Mouse (Mus musculus) liver, embryonic 11.5 days (tissue): ENCODE data around the gene Ankrd13b. TPM values are rescaled to one million over a fixed set of nuclear protein-coding genes. Genes with fewer than 3 reads are reported as not detected.

Source experiments
- ATAC-seq: fragments of 200-750 bp; cut with Nextera tagmentation; replicated peaks from 2 replicates; pipeline ENCODE4 v1.8.0; 2017; ENCODE audit warnings: moderate number of reproducible peaks, mild to moderate bottlenecking, moderate TSS enrichment, moderate library complexity; ENCODE audit not compliant: low FRiP score
- DNase-seq: peaks from one replicate; pipeline ENCODE4 v3.0.0-alpha.2; 2017; ENCODE audit warnings: low spot score
- H3K27ac ChIP-seq: fragments of 300-500 bp; sonication (generic); 2 replicates; pipeline ENCODE4 v1.5.1; 2014; ENCODE audit warnings: mild to moderate bottlenecking, low read depth, low read length, control low read depth
- H3K27me3 ChIP-seq: fragments of 300-500 bp; sonication (generic); replicated peaks from 2 replicates; pipeline ENCODE4 v1.6.1; 2014; ENCODE audit warnings: low read length, mixed read lengths; ENCODE audit not compliant: control insufficient read depth, insufficient read depth
- H3K36me3 ChIP-seq: fragments of 300-500 bp; sonication (generic); 2 replicates; pipeline ENCODE4 v1.6.1; 2014; ENCODE audit warnings: mild to moderate bottlenecking, low read length, moderate library complexity, mixed read lengths; ENCODE audit not compliant: control insufficient read depth, insufficient read depth
- H3K4me1 ChIP-seq: fragments of 300-500 bp; sonication (generic); replicated peaks from 2 replicates; pipeline ENCODE4 v1.6.1; 2014; ENCODE audit warnings: low read length, mixed read lengths; ENCODE audit not compliant: control insufficient read depth, insufficient read depth
- H3K4me2 ChIP-seq: fragments of 300-500 bp; sonication (generic); 2 replicates; pipeline ENCODE4 v1.6.1; 2014; ENCODE audit warnings: mild to moderate bottlenecking, control low read depth, moderate library complexity
- H3K4me3 ChIP-seq: fragments of 300-500 bp; sonication (generic); 2 replicates; pipeline ENCODE4 v1.5.1; 2014; ENCODE audit warnings: low read depth, low read length, control low read depth
- H3K9ac ChIP-seq: fragments of 300-500 bp; sonication (generic); 2 replicates; pipeline ENCODE4 v1.6.1; 2014; ENCODE audit warnings: low read depth, low read length, control low read depth
- H3K9me3 ChIP-seq: fragments of 300-500 bp; sonication (generic); 2 replicates; pipeline ENCODE4 v1.6.1; 2016; ENCODE audit warnings: low read length, inconsistent platforms, mixed read lengths; ENCODE audit not compliant: control insufficient read depth
- WGBS: fragments of 180-500 bp; shearing (Covaris S2); extraction: QIAGEN DNeasy Blood & Tissue Kit; methylation state at CpG from one replicate; pipeline ENCODE4 v1.1.7; 2014; 5-methylcytosine and 5-hydroxymethylcytosine counted together
- polyA plus RNA-seq: library from polyadenylated mRNA; unstranded; fragments of >200 nt; fragmentation: Nextera tagmentation; extraction: Ambion mirVana; gene quantifications from 2 replicates; pipeline ENCODE4 v1.2.1, GENCODE M21; 2014

Ankrd13b gene
- polyA plus RNA-seq, 1 experiment from 2014 or later: 5.6 TPM

- Histone ChIP-seq H3K4me1 (peaks cover 10% of the 10 kb centered on the region), H3K27me3 (no peaks in the 10 kb centered on the region), H3K4me2 (no peak overlapping the region), H3K9me3 (no peaks in the 10 kb centered on the region), H3K36me3 (peaks cover 60% of the 10 kb centered on the region), H3K9ac (no peak overlapping the region), H3K27ac (no peak overlapping the region), H3K4me3 (no peak overlapping the region)
- DNase-seq (no peak), ATAC-seq (no peak)
- 87% methylated on average over 6 of the region's 6 CpGs for WGBS
These were observed 13.0 kb upstream of the Ankrd13b start for GRCm38 (mm10) chr11:77502481-77502880.

- ATAC-seq (no peak), DNase-seq (no peak)
- Histone ChIP-seq H3K4me3 (no peak overlapping the region), H3K9ac (no peak overlapping the region), H3K27me3 (no peaks in the 10 kb centered on the region), H3K4me1 (peaks cover 15% of the 10 kb centered on the region), H3K4me2 (no peak overlapping the region), H3K36me3 (peaks cover 58% of the 10 kb centered on the region), H3K27ac (no peak overlapping the region), H3K9me3 (no peaks in the 10 kb centered on the region)
- 88% methylated on average over 4 of the region's 4 CpGs for WGBS
These were observed 12.5 kb upstream of the Ankrd13b start for GRCm38 (mm10) chr11:77501971-77502370.

- Histone ChIP-seq H3K27me3 (no peaks in the 10 kb centered on the region), H3K9me3 (no peaks in the 10 kb centered on the region), H3K4me3 (no peak overlapping the region), H3K4me2 (no peak overlapping the region), H3K36me3 (peaks cover 52% of the 10 kb centered on the region), H3K4me1 (peaks cover 19% of the 10 kb centered on the region), H3K27ac (no peak overlapping the region), H3K9ac (no peak overlapping the region)
- DNase-seq (no peak), ATAC-seq (no peak)
- 32% methylated on average over 5 of the region's 5 CpGs for WGBS
These were observed 11.9 kb upstream of the Ankrd13b start for GRCm38 (mm10) chr11:77501392-77501791.

- Histone ChIP-seq H3K9ac (no peak overlapping the region), H3K4me3 (no peak overlapping the region), H3K4me2 (no peak overlapping the region), H3K27ac (no peak overlapping the region), H3K27me3 (no peaks in the 10 kb centered on the region), H3K36me3 (peaks cover 45% of the 10 kb centered on the region), H3K4me1 (peaks cover 24% of the 10 kb centered on the region), H3K9me3 (no peaks in the 10 kb centered on the region)
- DNase-seq (no peak), ATAC-seq (no peak)
- 86% methylated on average over 17 of the region's 17 CpGs for WGBS
These were observed 11.2 kb upstream of the Ankrd13b start for GRCm38 (mm10) chr11:77500361-77501325.

GRCm38 (mm10) chr11:77499354-77499753 is 9.9 kb upstream of the Ankrd13b start:
- Histone ChIP-seq H3K27ac (no peak overlapping the region), H3K36me3 (peaks cover 32% of the 10 kb centered on the region), H3K4me3 (no peak overlapping the region), H3K9ac (no peak overlapping the region), H3K27me3 (no peaks in the 10 kb centered on the region), H3K4me1 (peaks cover 34% of the 10 kb centered on the region), H3K4me2 (no peak overlapping the region), H3K9me3 (no peaks in the 10 kb centered on the region)
- DNase-seq (no peak), ATAC-seq (no peak)
- WGBS: 88% methylated on average over 7 of the region's 7 CpGs

- peak overlapping the region; percentile 4; the same call in 1 of the 2 replicates for H3K4me2 ChIP-seq
- no peaks in the 10 kb centered on the region for H3K27me3 ChIP-seq
- no peak overlapping the region for H3K9ac ChIP-seq
- H3K36me3 ChIP-seq: peaks cover 25% of the 10 kb centered on the region
- no peak overlapping the region for H3K4me3 ChIP-seq
- H3K27ac ChIP-seq: peak overlapping the region; percentile 50; the same call in 1 of the 2 replicates
- ATAC-seq (no peak), DNase-seq (no peak)
- 80% methylated on average over 12 of the region's 12 CpGs for WGBS
- peaks cover 41% of the 10 kb centered on the region for H3K4me1 ChIP-seq
- H3K9me3 ChIP-seq: no peaks in the 10 kb centered on the region
These were observed 9.0 kb upstream of the Ankrd13b start for GRCm38 (mm10) chr11:77498261-77499139.

- no peak overlapping the region for H3K4me3 ChIP-seq
- H3K4me2 ChIP-seq: peak overlapping the region; percentile 37; the same call in 1 of the 2 replicates
- H3K27ac ChIP-seq: peak overlapping the region; percentile 50
- DNase-seq: no peak
- no peak overlapping the region for H3K9ac ChIP-seq
- WGBS: 46% methylated on average over 4 of the region's 4 CpGs
- no peaks in the 10 kb centered on the region for H3K27me3 ChIP-seq
- no peak for ATAC-seq
- no peaks in the 10 kb centered on the region for H3K9me3 ChIP-seq
- H3K4me1 ChIP-seq: peaks cover 41% of the 10 kb centered on the region
- H3K36me3 ChIP-seq: peaks cover 18% of the 10 kb centered on the region
These were observed 8.4 kb upstream of the Ankrd13b start for GRCm38 (mm10) chr11:77497851-77498250.

GRCm38 (mm10) chr11:77497341-77497756 is 7.9 kb upstream of the Ankrd13b start:
- Histone ChIP-seq H3K27ac (peak overlapping the region; percentile 85), H3K9ac (no peak overlapping the region), H3K9me3 (no peaks in the 10 kb centered on the region), H3K36me3 (peaks cover 16% of the 10 kb centered on the region), H3K4me1 (peaks cover 41% of the 10 kb centered on the region), H3K27me3 (no peaks in the 10 kb centered on the region), H3K4me3 (peak overlapping the region; percentile 8; the same call in 1 of the 2 replicates), H3K4me2 (peak overlapping the region; percentile 37)
- DNase-seq: no peak
- WGBS: 37% methylated on average over 6 of the region's 6 CpGs
- ATAC-seq: no peak
